Mouse (Mus musculus): Measurements from ENCODE around the gene Clec18a.
"Not testable (repeated sequence)": the region's sequence is repeated elsewhere in the genome, so short reads cannot be mapped to it uniquely, and the experiment has no call there.

DNA sequence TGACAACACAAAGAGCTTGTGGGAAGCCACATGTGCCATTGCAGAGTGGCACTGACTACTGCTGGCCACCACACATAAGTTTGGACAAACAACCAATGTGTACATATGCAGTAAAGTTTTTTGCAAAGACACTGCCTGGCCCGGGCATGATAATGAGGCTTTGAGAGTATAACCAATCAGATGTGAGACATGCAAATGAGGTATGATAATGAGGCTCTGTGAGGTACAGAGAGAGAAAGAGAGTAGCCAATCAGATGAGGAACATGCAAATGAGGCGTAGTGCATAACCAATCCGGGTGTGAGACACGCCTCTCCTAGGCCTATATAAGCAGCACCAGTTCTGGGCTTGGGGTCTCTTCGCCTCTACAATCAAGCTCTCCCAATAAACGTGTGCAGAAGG, at the start of gene Clec18a:
- not testable (repeated sequence) for TF ChIP-seq MYC (IDR thresholded peaks at IDR 0.05; ENCODE audit: low read depth, low read length); E2F4 (IDR thresholded peaks at IDR 0.05; ENCODE audit: insufficient replicate concordance, low read depth, low read length); CTCF (conservative IDR thresholded peaks at IDR 0.05 in 1 of 2, IDR thresholded peaks at IDR 0.05 in 1 of 2; ENCODE audit: low read depth in 2 of 2, low read length in 2 of 2); POLR2A (IDR thresholded peaks at IDR 0.05; ENCODE audit: low read depth, low read length); NELFE (IDR thresholded peaks at IDR 0.05; ENCODE audit: low read depth, low read length); UBTF (IDR thresholded peaks at IDR 0.05; ENCODE audit: low read depth, low read length); GABPA (IDR thresholded peaks at IDR 0.05; ENCODE audit: insufficient replicate concordance, low read depth, low read length); USF2 (conservative IDR thresholded peaks at IDR 0.05; ENCODE audit: low read depth, low read length); SMC3 (IDR thresholded peaks at IDR 0.05; ENCODE audit: low read depth, low read length); MEF2A (IDR thresholded peaks at IDR 0.05; ENCODE audit: borderline replicate concordance, low read depth, low read length); USF1 (IDR thresholded peaks at IDR 0.05; ENCODE audit: low read depth, low read length)

Measured in CH12.LX (cell line).